Mouse (Mus musculus): ENCODE measurements at regions not wholly inside any gene's neighbourhood (a gene's known extent, or its start where the extent isn't known, plus 50 kb on each side); places are given as distances from the start of the nearest gene placed in this dataset.

GRCm38 (mm10) chr1:77256115-77256842, 258.6 kb downstream of the Epha4 start:
- H3K27ac ChIP-seq (ENCODE audit: insufficient read depth, low read depth, low read length, poor library complexity, severe bottlenecking) = no peak overlapping the region

GRCm38 (mm10) chr1:77258730-77259310, 256.1 kb downstream of the Epha4 start:
- DNase-seq (ENCODE audit: low read depth, low spot score) = no peak
- in situ Hi-C loops (cut with MboI; ENCODE audit: low sequenced_read_pairs in 2 of 2, unreplicated experiment in 2 of 2) = no loop called here
- TF ChIP-seq HCFC1 (IDR thresholded peaks at IDR 0.05; ENCODE audit: borderline replicate concordance, insufficient read depth, low read length) = no peak
- no peak for TF ChIP-seq ZNF384 (IDR thresholded peaks at IDR 0.05; ENCODE audit: low read depth, low read length)
- TF ChIP-seq MAFK (IDR thresholded peaks at IDR 0.05; ENCODE audit: insufficient read depth, low read depth, low read length) = no peak
- TF ChIP-seq ZC3H11A (IDR thresholded peaks at IDR 0.05; ENCODE audit: borderline replicate concordance, low read depth, low read length) = no peak
- no peaks in the 10 kb centered on the region for H3K9me3 ChIP-seq (ENCODE audit: control insufficient read depth, insufficient read depth, low read depth, low read length)
- H3K36me3 ChIP-seq (ENCODE audit: control insufficient read depth, insufficient read depth, low read length, poor library complexity, severe bottlenecking) = no peaks in the 10 kb centered on the region
- no peak overlapping the region for H3K4me3 ChIP-seq (ENCODE audit: insufficient read depth in 1 of 2, low read depth in 1 of 2, low read length in 2 of 2, poor library complexity in 1 of 2, severe bottlenecking in 1 of 2)
- no peaks in the 10 kb centered on the region; a peak in 1 of 4 replicates for H3K4me1 ChIP-seq (ENCODE audit: control insufficient read depth in 2 of 2, insufficient read depth in 2 of 2, low read length in 2 of 2, poor library complexity in 1 of 2)
- H3K27ac ChIP-seq (ENCODE audit: insufficient read depth, low read depth, low read length, poor library complexity, severe bottlenecking) = no peak overlapping the region
- H3K9ac ChIP-seq (ENCODE audit: insufficient read depth, low read depth, low read length, poor library complexity, severe bottlenecking) = no peak overlapping the region

More at GRCm38 (mm10) chr1:77256115-77256842, 258.6 kb downstream of the Epha4 start:
- DNase-seq (ENCODE audit: low read depth, low spot score) = no peak
- Histone ChIP-seq H3K9me3 (ENCODE audit: control insufficient read depth, insufficient read depth, low read depth, low read length) (no peaks in the 10 kb centered on the region), H3K4me1 (ENCODE audit: control insufficient read depth in 2 of 2, insufficient read depth in 2 of 2, low read length in 2 of 2, poor library complexity in 1 of 2) (no peaks in the 10 kb centered on the region; a peak in 1 of 4 replicates), H3K4me3 (ENCODE audit: insufficient read depth in 1 of 2, low read depth in 1 of 2, low read length in 2 of 2, poor library complexity in 1 of 2, severe bottlenecking in 1 of 2) (no peak overlapping the region), H3K36me3 (ENCODE audit: control insufficient read depth, insufficient read depth, low read length, poor library complexity, severe bottlenecking) (no peaks in the 10 kb centered on the region), H3K9ac (ENCODE audit: insufficient read depth, low read depth, low read length, poor library complexity, severe bottlenecking) (no peak overlapping the region)
- in situ Hi-C loops (cut with MboI; ENCODE audit: low sequenced_read_pairs in 2 of 2, unreplicated experiment in 2 of 2) = no loop called here
- TF ChIP-seq ZNF384 (IDR thresholded peaks at IDR 0.05; ENCODE audit: low read depth, low read length) (no peak), HCFC1 (IDR thresholded peaks at IDR 0.05; ENCODE audit: borderline replicate concordance, insufficient read depth, low read length) (no peak), CHD2 (IDR thresholded peaks at IDR 0.05; ENCODE audit: low read depth, low read length) (no peak), MAFK (IDR thresholded peaks at IDR 0.05; ENCODE audit: insufficient read depth, low read depth, low read length) (no peak), ZC3H11A (IDR thresholded peaks at IDR 0.05; ENCODE audit: borderline replicate concordance, low read depth, low read length) (no peak)

DNA sequence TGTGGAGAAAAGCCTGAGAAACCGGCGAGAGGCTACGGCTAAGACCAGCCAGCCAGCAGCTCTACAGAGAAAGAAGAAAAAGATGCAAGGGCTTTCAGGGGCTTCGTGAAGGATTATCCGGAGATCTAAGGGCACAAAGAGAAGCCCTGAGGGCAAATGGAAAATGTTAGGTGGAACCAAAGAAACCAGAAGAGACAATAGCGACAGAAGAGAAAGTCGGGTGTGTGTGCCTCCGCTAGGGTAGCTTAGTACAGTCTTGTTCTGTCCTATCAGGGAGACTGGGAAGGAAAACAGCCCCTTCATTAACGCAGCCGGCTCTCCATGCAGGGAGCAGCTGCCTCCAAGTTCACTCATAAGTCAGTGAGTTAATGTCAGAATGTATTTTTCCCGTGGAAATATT, 255.1 kb downstream of the Epha4 start:
- no peak for TF ChIP-seq MAFK (IDR thresholded peaks at IDR 0.05; ENCODE audit: insufficient read depth, low read depth, low read length)
- TF ChIP-seq HCFC1 (IDR thresholded peaks at IDR 0.05; ENCODE audit: borderline replicate concordance, insufficient read depth, low read length) = no peak
- no peak for TF ChIP-seq ZNF384 (IDR thresholded peaks at IDR 0.05; ENCODE audit: low read depth, low read length)
- TF ChIP-seq CHD2 (IDR thresholded peaks at IDR 0.05; ENCODE audit: low read depth, low read length) = no peak
- TF ChIP-seq ZC3H11A (IDR thresholded peaks at IDR 0.05; ENCODE audit: borderline replicate concordance, low read depth, low read length) = no peak
- no peaks in the 10 kb centered on the region for H3K36me3 ChIP-seq (ENCODE audit: control insufficient read depth, insufficient read depth, low read length, poor library complexity, severe bottlenecking)
- no peaks in the 10 kb centered on the region for H3K9me3 ChIP-seq (ENCODE audit: control insufficient read depth, insufficient read depth, low read depth, low read length)
- DNase-seq (ENCODE audit: low read depth, low spot score) = peak; percentile 60
- no peak overlapping the region for H3K27ac ChIP-seq (ENCODE audit: insufficient read depth, low read depth, low read length, poor library complexity, severe bottlenecking)
- H3K4me3 ChIP-seq (ENCODE audit: insufficient read depth in 1 of 2, low read depth in 1 of 2, low read length in 2 of 2, poor library complexity in 1 of 2, severe bottlenecking in 1 of 2) = no peak overlapping the region
- H3K4me1 ChIP-seq (ENCODE audit: control insufficient read depth in 2 of 2, insufficient read depth in 2 of 2, low read length in 2 of 2, poor library complexity in 1 of 2) = no peaks in the 10 kb centered on the region; a peak in 1 of 4 replicates
- no peak overlapping the region for H3K9ac ChIP-seq (ENCODE audit: insufficient read depth, low read depth, low read length, poor library complexity, severe bottlenecking)
- in situ Hi-C loops (cut with MboI; ENCODE audit: low sequenced_read_pairs in 2 of 2, unreplicated experiment in 2 of 2) = no loop called here

DNA sequence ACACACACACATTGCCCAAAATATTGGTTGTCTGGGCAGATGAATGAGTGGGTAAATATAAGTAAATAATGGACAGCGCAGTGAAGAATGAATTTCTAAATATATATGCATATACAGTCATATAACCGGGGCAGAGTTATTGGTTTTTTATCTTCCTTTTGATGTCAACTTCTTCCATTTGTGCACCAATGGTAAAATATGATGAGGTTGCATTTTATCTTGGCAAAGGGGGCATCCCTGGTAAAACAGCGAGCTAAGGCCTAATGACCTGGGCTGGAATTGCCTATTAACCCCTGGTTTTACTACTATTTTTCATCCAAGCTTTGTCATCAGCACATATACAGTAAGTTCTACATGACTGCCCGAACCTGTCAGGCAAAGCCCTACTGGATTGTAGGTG, 253.2 kb downstream of the Epha4 start:
- no peaks in the 10 kb centered on the region for H3K36me3 ChIP-seq (ENCODE audit: control insufficient read depth, insufficient read depth, low read length, poor library complexity, severe bottlenecking)
- H3K4me3 ChIP-seq (ENCODE audit: insufficient read depth in 1 of 2, low read depth in 1 of 2, low read length in 2 of 2, poor library complexity in 1 of 2, severe bottlenecking in 1 of 2) = no peak overlapping the region
- H3K27ac ChIP-seq (ENCODE audit: insufficient read depth, low read depth, low read length, poor library complexity, severe bottlenecking) = no peak overlapping the region
- no peak for TF ChIP-seq ZNF384 (IDR thresholded peaks at IDR 0.05; ENCODE audit: low read depth, low read length)
- peak; percentile 57; the same call in 1 of the 2 replicates for TF ChIP-seq MAFK (IDR thresholded peaks at IDR 0.05; ENCODE audit: insufficient read depth, low read depth, low read length)
- H3K4me1 ChIP-seq (ENCODE audit: control insufficient read depth in 2 of 2, insufficient read depth in 2 of 2, low read length in 2 of 2, poor library complexity in 1 of 2) = no peaks in the 10 kb centered on the region; a peak in 1 of 4 replicates
- no peaks in the 10 kb centered on the region for H3K9me3 ChIP-seq (ENCODE audit: control insufficient read depth, insufficient read depth, low read depth, low read length)
- H3K9ac ChIP-seq (ENCODE audit: insufficient read depth, low read depth, low read length, poor library complexity, severe bottlenecking) = no peak overlapping the region
- no peak for DNase-seq (ENCODE audit: low read depth, low spot score)
- in situ Hi-C loops (cut with MboI; ENCODE audit: low sequenced_read_pairs in 2 of 2, unreplicated experiment in 2 of 2) = no loop called here

All from ES-E14 (cell line).